In genomic region chr17:34031465-34032173, GRCm38 (mm10) we compare ENCODE assay signal across 7 mouse cellular contexts. TPM values are rescaled to one million over a fixed set of nuclear protein-coding genes. Genes with fewer than 3 reads are reported as not detected.
DNase-seq lines count a peak whose midpoint lies in the region; ATAC-seq lines count a peak whose summit lies in the region.

Slc39a7 (minus strand) TSS chr17:34031682.
Rxrb (plus strand) TSS chr17:34031812.

- H3K4me3 ChIP-seq in embryonic facial prominence, embryonic 12.5 days: peak within 1 kb of the TSS; percentile 85
- H3K4me3 ChIP-seq in limb, embryonic 11.5 days (ENCODE audit: low read depth, low read length): peak within 1 kb of the TSS; percentile 88
- peak within 1 kb of the TSS; percentile 86 for H3K4me3 ChIP-seq in midbrain, embryonic 14.5 days (replicated peaks; ENCODE audit: low read depth, low read length)

- H3K27ac ChIP-seq in embryonic facial prominence, embryonic 12.5 days: peak within 1 kb of the TSS; percentile 97
- H3K27ac ChIP-seq in limb, embryonic 11.5 days (replicated peaks; ENCODE audit: low read depth, low read length): peak within 1 kb of the TSS; percentile 89
- H3K27ac ChIP-seq in midbrain, embryonic 14.5 days (replicated peaks; ENCODE audit: low read depth, low read length): peak within 1 kb of the TSS; percentile 98

- H3K4me1 ChIP-seq in embryonic facial prominence, embryonic 12.5 days: peaks cover 50% of the 10 kb centered on the region
- H3K4me1 ChIP-seq in limb, embryonic 11.5 days (ENCODE audit: control insufficient read depth, insufficient read depth, low read length): peaks cover 39% of the 10 kb centered on the region
- peaks cover 40% of the 10 kb centered on the region for H3K4me1 ChIP-seq in midbrain, embryonic 14.5 days (ENCODE audit: control insufficient read depth, insufficient read depth, low read length)

- under 1% methylated on average over 88 of the region's 88 CpGs for WGBS in embryonic facial prominence, embryonic 12.5 days
- under 1% methylated on average over 75 of the region's 88 CpGs for WGBS in limb, embryonic 11.5 days
- WGBS in midbrain, embryonic 14.5 days: under 1% methylated on average over 88 of the region's 88 CpGs

- H3K9ac ChIP-seq in embryonic facial prominence, embryonic 12.5 days: peak within 1 kb of the TSS; percentile 96
- peak within 1 kb of the TSS; percentile 92 for H3K9ac ChIP-seq in limb, embryonic 11.5 days (ENCODE audit: low read length)
- H3K9ac ChIP-seq in midbrain, embryonic 14.5 days (replicated peaks; ENCODE audit: low read length): peak within 1 kb of the TSS; percentile 94

- peaks cover 52% of the 10 kb centered on the region for H3K36me3 ChIP-seq in embryonic facial prominence, embryonic 12.5 days
- H3K36me3 ChIP-seq in limb, embryonic 11.5 days (ENCODE audit: control insufficient read depth, insufficient read depth, low read length): peaks cover 27% of the 10 kb centered on the region
- H3K36me3 ChIP-seq in midbrain, embryonic 14.5 days (ENCODE audit: control insufficient read depth, insufficient read depth, low read length): peaks cover 42% of the 10 kb centered on the region

- no peaks in the 10 kb centered on the region for H3K27me3 ChIP-seq in embryonic facial prominence, embryonic 12.5 days
- H3K27me3 ChIP-seq in limb, embryonic 11.5 days (ENCODE audit: control insufficient read depth, insufficient read depth, low read length): no peaks in the 10 kb centered on the region
- no peaks in the 10 kb centered on the region for H3K27me3 ChIP-seq in midbrain, embryonic 14.5 days (ENCODE audit: control insufficient read depth, insufficient read depth, low read length)

- peak within 1 kb of the TSS; percentile 99 for H3K4me2 ChIP-seq in embryonic facial prominence, embryonic 12.5 days (replicated peaks)
- peak within 1 kb of the TSS; percentile 99 for H3K4me2 ChIP-seq in limb, embryonic 11.5 days (ENCODE audit: low read depth, severe bottlenecking)
- peak within 1 kb of the TSS; percentile 98 for H3K4me2 ChIP-seq in midbrain, embryonic 14.5 days (ENCODE audit: low read length)

- DNase-seq in adrenal gland, postnatal 25 days: peak; percentile 100
- DNase-seq in heart, adult 11 months: peak; percentile 100
- peak; percentile 98 for DNase-seq in kidney, adult 18-20 months
- peak; percentile 100 for DNase-seq in limb, embryonic 11.5 days (ENCODE audit: low spot score)
- peak; percentile 99 for DNase-seq in midbrain, embryonic 14.5 days
- peak; percentile 97 to 98 for DNase-seq in spleen, adult 18-20 months

- no peaks in the 10 kb centered on the region for H3K9me3 ChIP-seq in embryonic facial prominence, embryonic 12.5 days
- no peaks in the 10 kb centered on the region for H3K9me3 ChIP-seq in limb, embryonic 11.5 days (ENCODE audit: control insufficient read depth, low read length)
- H3K9me3 ChIP-seq in midbrain, embryonic 14.5 days (ENCODE audit: control insufficient read depth, low read length): no peaks in the 10 kb centered on the region

- ATAC-seq in embryonic facial prominence, embryonic 12.5 days (ENCODE audit: insufficient number of reproducible peaks, insufficient read depth, low FRiP score, low TSS enrichment): peak; percentile 68
- peak; percentile 74 for ATAC-seq in limb, embryonic 11.5 days (ENCODE audit: insufficient number of reproducible peaks, low FRiP score, low TSS enrichment, low read depth)
- peak; percentile 78 for ATAC-seq in midbrain, embryonic 14.5 days (ENCODE audit: low FRiP score, low TSS enrichment)

RNA-seq across cellular contexts. Expression of gene Slc39a7, which starts in this region (rescaled TPM):
- 149 and 162 TPM in 2 replicates for total RNA-seq in adrenal gland, postnatal 25 days (2021)
- polyA plus RNA-seq in embryonic facial prominence, embryonic 12.5 days (2016; fragmentation: Nextera tagmentation; extraction: Ambion mirVana): 191 and 193 TPM in 2 replicates
- polyA plus RNA-seq in limb, embryonic 11.5 days (2014; fragmentation: Nextera tagmentation; extraction: Ambion mirVana): 85.6 and 94.1 TPM in 2 replicates
- 95.7 and 97.0 TPM in 2 replicates for polyA plus RNA-seq in midbrain, embryonic 14.5 days (2014; fragmentation: Nextera tagmentation; extraction: Ambion mirVana)

RNA-seq across cellular contexts. Expression of gene Rxrb, which starts in this region (rescaled TPM):
- 66.8 and 71.0 TPM in 2 replicates for total RNA-seq in adrenal gland, postnatal 25 days (2021)
- polyA plus RNA-seq in embryonic facial prominence, embryonic 12.5 days (2016; fragmentation: Nextera tagmentation; extraction: Ambion mirVana): 69.9 and 72.6 TPM in 2 replicates
- polyA plus RNA-seq in limb, embryonic 11.5 days (2014; fragmentation: Nextera tagmentation; extraction: Ambion mirVana): 20.5 and 24.0 TPM in 2 replicates
- polyA plus RNA-seq in midbrain, embryonic 14.5 days (2014; fragmentation: Nextera tagmentation; extraction: Ambion mirVana): 33.3 and 33.4 TPM in 2 replicates

Comparison
In these comparisons a context has a peak if more than half of its experiments do, and no peak if none do; other contexts are left out.
1. Peak in every context shown above with its lines: DNase-seq, ATAC-seq, H3K4me3 ChIP-seq and H3K27ac ChIP-seq.